Mouse (Mus musculus) left cerebral cortex, postnatal 36 days (tissue): ENCODE measurements at regions not wholly inside any gene's neighbourhood (a gene's known extent, or its start where the extent isn't known, plus 50 kb on each side); places are given as distances from the start of the nearest gene placed in this dataset.

ENCODE experiments used
- DNase-seq, 2 experiments: peaks; one replicate each; pipeline ENCODE4 v3.0.0; 2021 to 2022; ENCODE audit warnings: low spot score in 2 of 2, mixed read lengths in 1 of 2
- intact Hi-C: fragments of 180-260 bp; cut with DNase I; formaldehyde crosslinking; loops from one replicate; pipeline ENCODE4 v1.15.1; 2025

DNA sequence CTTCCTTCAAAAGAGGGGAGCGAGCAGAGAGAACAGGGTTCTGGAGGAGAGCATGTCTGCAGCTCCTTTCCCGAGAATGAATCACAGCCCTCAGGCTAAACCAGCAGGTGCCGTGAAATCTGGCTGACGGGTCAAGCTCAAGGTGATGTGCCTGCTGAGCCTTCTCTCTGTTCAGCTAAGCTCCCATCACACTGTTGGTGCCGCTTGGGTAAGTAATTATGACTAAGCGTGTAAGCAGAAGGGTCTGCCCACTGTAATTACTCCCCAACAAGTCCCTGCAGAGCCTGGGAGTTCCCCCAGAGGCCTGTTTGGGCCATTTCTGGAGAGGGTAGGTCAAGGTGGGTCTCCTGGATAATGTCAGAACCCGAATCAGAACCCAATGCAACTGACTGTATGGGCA lies 139.5 kb upstream of the Irf2bp2 start:
- intact Hi-C loops = no loop called here
- no peak for DNase-seq

DNA sequence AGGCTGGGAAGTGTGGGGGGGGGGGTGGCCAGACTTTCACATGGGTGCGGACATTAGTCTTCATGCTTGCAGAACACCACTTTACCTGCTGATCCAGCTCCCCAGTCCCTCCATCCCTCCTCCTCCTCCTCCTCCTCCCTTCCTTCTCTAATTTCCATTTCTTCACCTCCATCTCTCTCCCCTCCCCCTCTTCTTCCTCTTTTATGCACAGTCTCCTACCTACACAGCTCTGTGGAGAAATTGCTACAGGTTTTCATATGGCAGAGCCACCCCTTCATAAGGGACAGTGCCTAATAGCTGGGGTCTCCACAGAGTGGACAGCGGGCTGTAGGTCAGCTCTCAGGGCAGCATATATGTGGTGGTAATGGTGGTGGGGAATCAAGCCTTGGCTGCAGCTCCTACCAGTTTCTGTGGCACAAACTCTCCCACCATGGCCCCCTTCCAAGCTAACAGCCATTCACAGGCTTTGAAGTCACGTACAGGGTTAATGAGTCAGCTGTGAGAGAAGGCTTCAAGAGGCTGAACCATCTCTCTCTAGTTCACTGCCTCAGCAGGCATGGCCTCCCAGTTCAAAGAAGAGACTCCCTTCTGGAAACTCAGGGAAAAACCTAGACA lies 136.3 kb upstream of the Irf2bp2 start:
- intact Hi-C loops = no loop called here

DNA sequence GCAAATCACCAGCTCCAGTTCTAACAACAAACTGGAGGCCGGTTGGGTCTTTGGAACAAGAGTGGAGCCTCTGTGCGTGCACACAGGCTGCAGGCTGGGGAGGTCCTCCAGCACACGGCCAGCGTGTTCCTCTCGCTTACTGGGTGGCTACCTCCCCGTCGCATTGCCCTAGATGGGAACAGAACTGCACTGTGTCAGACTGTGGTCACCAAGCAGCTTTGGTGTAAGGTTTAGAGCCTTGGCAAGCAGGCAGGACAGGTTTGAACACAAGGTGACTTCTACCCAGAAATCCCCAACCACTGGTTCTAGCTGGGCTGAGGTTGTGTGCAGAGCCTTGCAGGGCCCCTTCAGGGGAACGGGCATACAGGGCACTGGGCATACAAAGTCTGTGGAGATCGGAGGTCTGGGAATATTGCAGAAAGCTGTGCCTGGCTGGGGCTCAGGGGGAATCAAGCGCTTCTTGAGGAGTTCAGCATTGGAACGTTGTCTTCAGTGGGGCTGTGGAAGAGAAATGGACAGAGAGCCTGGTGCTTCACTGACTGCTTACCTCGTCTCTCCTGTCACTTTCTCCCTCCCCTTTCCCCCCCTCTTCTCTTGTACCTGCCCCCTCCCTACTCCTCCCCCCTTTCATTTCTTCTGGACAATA lies 135.3 kb upstream of the Irf2bp2 start:
- DNase-seq = no peak
- intact Hi-C loops = no loop called here

More for the DNA sequence above, 136.3 kb upstream of the Irf2bp2 start:
- no peak for DNase-seq

DNA sequence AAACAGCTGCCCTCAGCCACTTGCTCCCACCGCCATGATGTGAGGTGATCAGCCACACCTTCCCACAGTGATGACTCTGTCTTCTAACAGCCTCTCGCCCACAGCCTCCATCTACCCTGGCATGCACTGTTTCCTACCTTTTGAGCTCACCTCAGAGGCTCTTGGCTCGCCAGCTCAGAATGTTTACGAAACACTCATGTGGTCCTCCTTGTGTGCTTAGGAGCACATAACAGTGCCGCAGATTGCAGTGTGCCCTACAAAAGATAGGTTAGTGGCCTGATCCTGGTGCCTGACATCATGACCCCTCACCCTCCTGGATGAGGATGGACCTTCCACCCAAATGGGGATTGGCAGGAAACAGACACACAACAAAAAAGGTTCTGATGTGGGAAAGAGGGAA lies 134.3 kb upstream of the Irf2bp2 start:
- intact Hi-C loops = no loop called here
- no peak for DNase-seq

- no peak for DNase-seq
- intact Hi-C loops = no loop called here
Observed at GRCm38 (mm10) chr8:126727068-126727467, 133.3 kb upstream of the Irf2bp2 start.

DNA sequence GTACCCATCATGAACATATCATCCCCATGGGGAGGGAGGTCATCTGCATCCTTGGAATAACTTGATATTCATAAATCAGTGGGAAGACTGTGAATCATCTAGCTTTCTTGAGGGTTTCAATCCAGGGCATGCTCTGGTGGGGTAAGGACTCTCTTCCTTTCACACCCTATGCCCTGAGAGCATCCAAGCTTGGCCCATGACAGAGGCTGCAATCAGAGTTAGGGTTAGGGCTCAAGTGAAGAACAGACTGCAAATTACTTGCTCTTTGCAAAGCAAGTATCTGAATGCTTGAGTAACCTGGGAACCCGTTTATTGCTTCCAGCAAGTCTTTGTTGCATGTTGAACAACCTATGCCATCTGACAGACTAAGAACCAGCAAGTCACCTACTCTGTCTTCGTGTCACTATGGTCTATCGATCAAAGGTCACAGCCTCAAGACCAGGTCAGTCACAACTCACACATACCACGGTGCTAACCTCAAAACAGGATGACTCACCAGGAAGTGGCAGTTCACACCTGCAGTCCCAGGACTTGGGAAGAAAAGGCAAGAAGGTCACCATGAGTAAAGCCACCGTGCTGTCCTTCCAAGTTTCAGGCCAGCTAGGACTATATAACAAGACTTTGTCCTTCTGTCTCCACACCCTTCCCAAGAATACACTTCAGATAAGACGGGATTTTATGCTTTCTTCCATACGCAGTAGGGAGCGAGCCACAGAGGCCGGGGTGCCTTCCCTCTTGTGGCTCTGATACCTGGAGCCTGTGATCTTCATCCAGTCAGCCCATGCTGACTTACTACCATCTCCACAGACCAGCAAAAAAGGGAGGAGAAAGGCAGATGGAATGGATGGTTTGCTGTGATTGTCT lies 129.7 kb upstream of the Irf2bp2 start:
- DNase-seq = no peak
- intact Hi-C loops = no loop called here

GRCm38 (mm10) chr8:126721621-126722020 lies 127.8 kb upstream of the Irf2bp2 start:
- DNase-seq = peak in 1 of 2 experiments; percentile 21
- intact Hi-C loops = no loop called here

DNA sequence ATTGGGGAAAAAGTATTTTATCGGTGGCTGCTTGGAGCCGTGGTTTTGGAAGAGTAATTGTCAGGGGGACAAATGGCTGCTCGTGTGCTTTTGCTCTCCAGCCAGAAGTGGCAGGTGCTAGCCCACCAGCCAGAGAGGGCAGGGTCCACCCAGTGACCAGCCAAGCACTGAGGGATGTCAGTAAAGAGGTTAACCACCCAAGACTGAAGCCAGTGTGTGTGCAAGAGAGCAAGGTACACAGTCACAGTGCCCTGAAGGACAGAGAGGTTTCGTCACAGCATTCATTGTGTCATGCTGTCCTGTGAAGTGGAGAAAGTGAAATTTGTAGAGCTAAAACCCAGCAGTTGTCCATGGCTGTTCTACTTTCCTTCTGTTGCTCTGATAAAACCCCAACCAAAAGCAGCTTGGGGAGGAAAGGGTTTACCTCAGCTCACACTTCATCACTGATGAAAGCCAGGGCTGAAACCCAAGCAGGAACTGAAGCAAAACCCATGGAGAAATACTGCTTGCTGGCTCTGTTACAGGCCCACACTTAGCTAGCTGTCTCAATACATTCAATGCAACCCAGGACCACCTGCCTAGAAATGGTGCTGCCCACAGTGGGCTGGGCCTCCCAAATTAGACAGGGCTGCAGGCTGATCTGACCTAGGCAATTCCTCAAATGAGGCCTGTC lies 126.8 kb upstream of the Irf2bp2 start:
- DNase-seq = no peak
- intact Hi-C loops = no loop called here

GRCm38 (mm10) chr8:126719748-126720147 lies 126.0 kb upstream of the Irf2bp2 start:
- intact Hi-C loops = no loop called here
- DNase-seq = no peak

DNA sequence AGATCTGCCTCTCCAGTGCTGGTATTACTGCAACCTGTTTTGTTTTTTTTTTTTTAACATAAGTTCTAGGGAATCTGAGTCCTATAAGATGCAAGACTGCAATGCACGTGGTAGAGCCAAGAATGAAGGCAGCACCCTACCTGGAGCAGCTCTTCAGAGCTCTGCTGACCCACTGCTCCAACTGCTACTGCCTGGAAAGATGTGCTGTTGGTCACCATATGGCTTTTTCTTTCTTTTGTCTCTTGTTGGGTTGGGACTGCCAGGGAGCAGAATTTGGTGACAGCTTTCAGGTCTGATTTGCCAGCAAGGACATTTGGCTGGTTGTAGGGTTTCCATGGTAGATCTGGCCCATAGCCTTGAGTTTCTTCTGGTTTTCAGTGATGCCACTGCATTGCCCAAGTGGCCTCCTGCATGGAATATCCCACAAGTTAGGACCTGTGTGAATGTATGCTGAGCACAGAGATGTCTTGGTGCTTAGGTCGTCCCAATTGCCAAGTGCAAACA lies 123.9 kb upstream of the Irf2bp2 start:
- intact Hi-C loops = no loop called here
- no peak for DNase-seq

- DNase-seq = no peak
- intact Hi-C loops = no loop called here
Observed at GRCm38 (mm10) chr8:126715666-126716065, 121.9 kb upstream of the Irf2bp2 start.

- no peak for DNase-seq
- intact Hi-C loops = no loop called here
Observed at GRCm38 (mm10) chr8:126713602-126714145, 119.9 kb upstream of the Irf2bp2 start.

DNA sequence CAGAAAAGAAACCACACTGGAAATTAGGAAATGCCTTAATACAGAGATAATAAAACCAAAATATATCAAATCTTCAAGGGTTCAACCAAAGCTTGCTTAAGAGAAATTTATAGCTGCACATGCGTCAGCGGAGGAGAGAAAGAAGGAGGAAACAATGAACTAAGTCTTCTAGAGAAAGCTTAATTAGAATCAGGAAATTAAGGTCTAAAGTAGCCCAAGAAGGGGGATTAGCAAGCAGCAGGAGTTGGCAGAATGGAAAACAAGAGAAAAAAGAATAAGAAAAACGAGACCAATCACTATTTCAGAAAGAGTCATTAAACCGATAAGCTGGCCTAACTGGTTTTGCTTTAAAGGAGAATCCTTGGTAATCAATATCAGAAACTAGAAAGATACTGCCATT lies 119.4 kb upstream of the Irf2bp2 start:
- intact Hi-C loops = no loop called here
- no peak for DNase-seq

- intact Hi-C loops = no loop called here
- DNase-seq = no peak
Observed at GRCm38 (mm10) chr8:126712749-126713148, 119.0 kb upstream of the Irf2bp2 start.

- intact Hi-C loops = no loop called here
- no peak for DNase-seq
Observed at GRCm38 (mm10) chr8:126708956-126709355, 115.2 kb upstream of the Irf2bp2 start.

- no peak for DNase-seq
- intact Hi-C loops = no loop called here
Observed at GRCm38 (mm10) chr8:126707300-126707902, 113.6 kb upstream of the Irf2bp2 start.

DNA sequence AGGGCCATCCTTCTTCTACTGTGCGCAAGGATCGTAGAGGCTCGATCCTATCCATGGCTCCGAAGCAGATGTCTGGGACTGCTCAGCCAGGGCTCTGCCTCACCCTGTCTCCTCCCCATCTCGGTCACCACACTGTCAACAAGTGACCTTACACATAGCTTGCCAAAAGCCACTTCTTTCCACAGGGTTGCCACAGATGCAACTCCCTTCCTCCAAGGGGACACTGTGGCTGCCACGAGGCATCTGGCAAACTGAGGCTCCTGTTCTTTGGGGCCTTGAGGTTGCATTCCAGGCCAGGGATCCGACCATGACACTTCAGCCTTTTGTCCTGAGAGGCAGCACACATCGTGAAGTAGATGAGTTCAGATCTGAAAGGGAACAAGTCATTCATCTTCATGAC lies 112.5 kb upstream of the Irf2bp2 start:
- intact Hi-C loops = no loop called here
- DNase-seq = no peak

- DNase-seq = no peak
- intact Hi-C loops = no loop called here
Observed at GRCm38 (mm10) chr8:126705391-126705790, 111.6 kb upstream of the Irf2bp2 start.

DNA sequence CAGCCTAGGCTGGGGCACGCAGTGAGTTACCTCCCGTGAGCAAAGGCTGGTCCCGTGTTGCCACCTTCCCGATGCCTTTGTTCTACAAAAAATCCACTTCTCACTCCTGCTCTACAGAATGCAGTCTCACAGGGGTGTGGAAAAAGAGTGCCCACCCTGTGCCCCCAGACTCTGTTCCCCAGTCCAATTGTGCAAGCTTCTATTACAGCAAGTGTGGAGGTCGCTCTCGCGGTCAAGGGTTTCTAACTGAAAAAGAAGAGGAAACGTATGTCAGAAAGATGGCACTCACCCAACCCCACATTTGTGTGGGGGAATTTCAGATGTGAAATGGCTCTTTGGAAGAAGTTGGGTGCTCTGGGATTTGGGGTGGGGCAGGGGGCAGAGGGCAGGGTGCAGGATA lies 110.9 kb upstream of the Irf2bp2 start:
- DNase-seq = no peak
- intact Hi-C loops = no loop called here
